Comparison of ENCODE assay signal across 8 mouse cellular contexts in the genomic region with DNA sequence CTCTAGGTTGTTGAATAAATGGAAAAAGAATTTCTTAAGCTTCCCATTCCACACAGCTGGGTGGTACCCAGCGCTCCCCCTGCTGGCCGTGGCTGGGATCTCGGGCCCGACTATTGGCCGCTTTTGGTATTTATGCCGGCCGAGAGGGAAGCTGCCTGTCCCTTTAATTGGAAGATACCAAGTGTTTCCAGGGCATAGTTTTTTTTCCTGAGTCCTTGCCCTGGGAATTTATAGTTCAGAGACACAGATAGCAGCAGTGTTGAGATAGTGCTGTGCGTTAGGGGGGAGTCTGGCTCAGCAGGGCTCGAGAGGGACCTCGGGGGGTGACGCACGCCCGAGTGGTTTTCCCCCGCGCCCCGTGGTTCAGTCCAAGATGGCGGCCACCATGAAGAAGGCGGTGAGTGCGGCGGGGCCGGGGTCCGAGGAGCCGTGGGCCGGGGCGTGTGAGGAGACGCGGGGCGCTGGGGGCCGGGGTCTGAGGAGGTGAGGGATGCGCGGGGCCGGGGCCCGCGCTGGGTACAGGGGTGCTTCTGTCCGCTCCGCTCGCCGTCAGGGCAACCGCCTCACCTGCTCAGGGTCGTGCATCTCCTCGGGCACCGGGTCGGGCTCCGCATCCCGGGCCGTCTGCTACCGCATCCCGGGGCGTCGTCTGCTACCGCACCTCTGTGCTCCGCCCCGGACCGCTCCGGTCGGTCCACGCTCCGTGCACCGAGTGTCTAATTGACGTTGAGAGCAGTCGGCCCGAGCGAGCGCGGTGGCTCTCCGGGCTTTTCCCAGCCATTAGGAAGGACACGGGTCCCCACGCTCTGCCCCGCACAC. TPM values are rescaled to one million over a fixed set of nuclear protein-coding genes. Genes with fewer than 3 reads are reported as not detected.
DNase-seq lines count a peak whose midpoint lies in the region; ATAC-seq lines count a peak whose summit lies in the region.

No protein-coding gene starts in this region.

- under 1% methylated on average over 69 of the region's 69 CpGs for WGBS in intestine, embryonic 14.5 days

- H3K4me3 ChIP-seq in intestine, embryonic 14.5 days (ENCODE audit: low read depth, low read length), result peak overlapping the region; percentile 93

- peaks cover 14% of the 10 kb centered on the region; the same call in 1 of the 2 replicates for H3K4me1 ChIP-seq in intestine, embryonic 14.5 days (replicated peaks; ENCODE audit: control insufficient read depth, insufficient read depth, low read length)

- H3K9me3 ChIP-seq in intestine, embryonic 14.5 days (ENCODE audit: control insufficient read depth, low read length), result no peaks in the 10 kb centered on the region

- intact Hi-C loops in gastrocnemius, postnatal 14 days (cut with DNase I; ENCODE audit: low total_unique reads), result no loop called here
- intact Hi-C loops in left cerebral cortex, postnatal 14 days (cut with DNase I), result no loop called here

- peak; percentile 82 for ATAC-seq in intestine, embryonic 14.5 days (replicated peaks; ENCODE audit: low FRiP score, low TSS enrichment, low read depth)

- H3K36me3 ChIP-seq in intestine, embryonic 14.5 days (ENCODE audit: control insufficient read depth, insufficient read depth, low read length), result peaks cover 11% of the 10 kb centered on the region

- H3K27ac ChIP-seq in intestine, embryonic 14.5 days (ENCODE audit: low read depth), result peak overlapping the region; percentile 84

- H3K27me3 ChIP-seq in intestine, embryonic 14.5 days (replicated peaks; ENCODE audit: control insufficient read depth, insufficient read depth, low read length), result no peaks in the 10 kb centered on the region

- H3K4me2 ChIP-seq in intestine, embryonic 14.5 days (ENCODE audit: low read length), result peak overlapping the region; percentile 79

- H3K9ac ChIP-seq in intestine, embryonic 14.5 days (ENCODE audit: low read length), result peak overlapping the region; percentile 89

- DNase-seq in adipocyte (ENCODE audit: low spot score), result peak; percentile 95
- peak; percentile 89 for DNase-seq in embryo, embryonic 10 days (ENCODE audit: low spot score)
- peak; percentile 89 for DNase-seq in gastrocnemius, postnatal 14 days
- DNase-seq in intestine, embryonic 14.5 days (ENCODE audit: low spot score), result peak; percentile 99
- peak; percentile 92 to 95 for DNase-seq in left cerebral cortex, postnatal 14 days (ENCODE audit: low spot score in 2 of 2)
- peak; percentile 93 for DNase-seq in mesoderm, embryonic 11.5 days (ENCODE audit: low read depth, low spot score)
- DNase-seq in right cerebral cortex, postnatal 36 days (ENCODE audit: low spot score in 2 of 2), result peak; percentile 80 to 82
- peak; percentile 90 for DNase-seq in yolk sac, embryonic 10.5 days (ENCODE audit: low spot score)

RNA-seq across cellular contexts. Expression of a gene that starts 14.3 kb away (rescaled TPM):
- total RNA-seq in gastrocnemius, postnatal 14 days (2021), result not detected
- polyA plus RNA-seq in intestine, embryonic 14.5 days (2014; fragmentation: Nextera tagmentation; extraction: Ambion mirVana), result not detected in 2 replicates
- not detected for total RNA-seq in left cerebral cortex, postnatal 14 days (2021)

RNA-seq across cellular contexts. Expression of a gene that starts 15.1 kb away (rescaled TPM):
- 10 to 100 TPM; 13.3 to 19.1 TPM for total RNA-seq in gastrocnemius, postnatal 14 days (2021)
- polyA plus RNA-seq in intestine, embryonic 14.5 days (2014; fragmentation: Nextera tagmentation; extraction: Ambion mirVana), result 68.1 and 77.6 TPM in 2 replicates
- total RNA-seq in left cerebral cortex, postnatal 14 days (2021), result 10 to 100 TPM; 29.6 to 34.2 TPM

Comparison
In these comparisons a context has a peak if more than half of its experiments do, and no peak if none do; other contexts are left out.
1. Peak in every context shown above with its lines: DNase-seq, ATAC-seq, H3K4me3 ChIP-seq and H3K27ac ChIP-seq.